Comparison of ENCODE assay signal across 8 mouse cellular contexts in genomic region chr16:86882529-86882928, GRCm38 (mm10).
DNase-seq lines count a peak whose midpoint lies in the region; ATAC-seq lines count a peak whose summit lies in the region.
"Had no signal": no experiment of that assay in that cellular context is flagged by ENCODE, and none has a peak within 500 bp of the region (broad histone marks: within the 10 kb centered on the region; RNA-seq: fewer than 3 reads in every experiment).

No protein-coding gene starts in this region.

- no peaks in the 10 kb centered on the region for H3K9me3 ChIP-seq in forebrain, embryonic 15.5 days
- H3K9me3 ChIP-seq in intestine, embryonic 15.5 days = no peaks in the 10 kb centered on the region
- no peaks in the 10 kb centered on the region for H3K9me3 ChIP-seq in neural tube, embryonic 12.5 days
- H3K9me3 ChIP-seq: stomach, embryonic 15.5 days had no signal

- 0 out of 2 replicates have a peak, but pooled peaks have one; percentile 61 for ATAC-seq in forebrain, embryonic 15.5 days (replicated peaks)
- ATAC-seq in intestine, embryonic 15.5 days = peak; percentile 75
- ATAC-seq in neural tube, embryonic 12.5 days (ENCODE audit: low FRiP score, low read depth) = peak; percentile 48; the same call in 1 of the 2 replicates

- H3K27me3 ChIP-seq in forebrain, embryonic 15.5 days = no peaks in the 10 kb centered on the region
- no peaks in the 10 kb centered on the region for H3K27me3 ChIP-seq in intestine, embryonic 15.5 days (replicated peaks)
- no peaks in the 10 kb centered on the region for H3K27me3 ChIP-seq in neural tube, embryonic 12.5 days (replicated peaks)
- H3K27me3 ChIP-seq: stomach, embryonic 15.5 days had no signal

- no peaks in the 10 kb centered on the region for H3K4me1 ChIP-seq in forebrain, embryonic 15.5 days
- H3K4me1 ChIP-seq in intestine, embryonic 15.5 days (replicated peaks) = no peaks in the 10 kb centered on the region
- H3K4me1 ChIP-seq in neural tube, embryonic 12.5 days = no peaks in the 10 kb centered on the region
- H3K4me1 ChIP-seq: stomach, embryonic 15.5 days had no signal

- intact Hi-C loops in left cerebral cortex, postnatal 36 days (cut with DNase I) = loop anchor here (2.0 to 5.0 kb wide), 4 partner anchors 235 to 1076 kb away; no protein-coding TSS in a partner anchor

- 32% methylated on average over 6 of the region's 6 CpGs for WGBS in forebrain, embryonic 15.5 days
- WGBS in intestine, embryonic 15.5 days = 18% methylated on average over 6 of the region's 6 CpGs
- whole genome bisulfite sequencing in neural tube, embryonic 12.5 days = 36% methylated on average over 6 of the region's 6 CpGs

- DNase-seq in R1 (ENCODE audit: low read depth, low spot score) = peak; percentile 45
- peak; percentile 47 for DNase-seq in brain, embryonic 18.5 days (ENCODE audit: low read depth, low spot score)
- DNase-seq in left cerebral cortex, postnatal 36 days (ENCODE audit: low spot score in 2 of 2) = peak; percentile 7 to 43
- no peak for DNase-seq in thymus, postnatal 0 days (ENCODE audit: low spot score)

- no peak overlapping the region for H3K9ac ChIP-seq in forebrain, embryonic 15.5 days (replicated peaks)
- H3K9ac ChIP-seq in intestine, embryonic 15.5 days = no peak overlapping the region
- no peak overlapping the region for H3K9ac ChIP-seq in neural tube, embryonic 12.5 days
- H3K9ac ChIP-seq: stomach, embryonic 15.5 days had no signal

- no peaks in the 10 kb centered on the region for H3K36me3 ChIP-seq in forebrain, embryonic 15.5 days
- H3K36me3 ChIP-seq in intestine, embryonic 15.5 days = no peaks in the 10 kb centered on the region
- no peaks in the 10 kb centered on the region for H3K36me3 ChIP-seq in neural tube, embryonic 12.5 days
- H3K36me3 ChIP-seq: stomach, embryonic 15.5 days had no signal

- H3K4me3 ChIP-seq in forebrain, embryonic 15.5 days = no peak overlapping the region
- H3K4me3 ChIP-seq in intestine, embryonic 15.5 days (replicated peaks) = no peak overlapping the region
- H3K4me3 ChIP-seq in neural tube, embryonic 12.5 days = no peak overlapping the region
- H3K4me3 ChIP-seq: stomach, embryonic 15.5 days had no signal

- no peak overlapping the region for H3K27ac ChIP-seq in forebrain, embryonic 15.5 days (replicated peaks)
- no peak overlapping the region for H3K27ac ChIP-seq in intestine, embryonic 15.5 days
- no peak overlapping the region for H3K27ac ChIP-seq in neural tube, embryonic 12.5 days
- H3K27ac ChIP-seq: stomach, embryonic 15.5 days had no signal

- no peak overlapping the region for H3K4me2 ChIP-seq in forebrain, embryonic 15.5 days (replicated peaks)
- H3K4me2 ChIP-seq in intestine, embryonic 15.5 days (replicated peaks) = no peak overlapping the region
- no peak overlapping the region for H3K4me2 ChIP-seq in neural tube, embryonic 12.5 days (replicated peaks)
- H3K4me2 ChIP-seq: stomach, embryonic 15.5 days had no signal
